Mouse (Mus musculus) myocyte (in vitro differentiated cells): Measurements from ENCODE around the gene Ano1. TPM values are rescaled to one million over a fixed set of nuclear protein-coding genes. Genes with fewer than 3 reads are reported as not detected.
A peak's percentile ranks its signal among the peaks of the same experiment; 100 is the strongest.

Experiments used
- H3K27me3 ChIP-seq: one replicate; pipeline ENCODE4 v1.6.1; 2011; ENCODE audit not compliant: control insufficient read depth, insufficient read depth, insufficient read length
- H3K36me3 ChIP-seq: one replicate; pipeline ENCODE4 v1.6.1; 2011; ENCODE audit not compliant: control insufficient read depth, insufficient read depth
- H3K4me2 ChIP-seq: one replicate; pipeline ENCODE4 v1.6.1; 2011; ENCODE audit warnings: low read depth, control low read depth
- H3K4me3 ChIP-seq: one replicate; pipeline ENCODE4 v1.5.1; 2011; ENCODE audit warnings: mild to moderate bottlenecking, control low read depth, moderate library complexity
- H3K79me2 ChIP-seq: one replicate; pipeline ENCODE4 v1.6.1; 2011; ENCODE audit not compliant: control insufficient read depth, insufficient read depth
- H3ac ChIP-seq: one replicate; pipeline ENCODE4 v1.6.1; 2011; ENCODE audit not compliant: control insufficient read depth, insufficient read length
- CEBPB ChIP-seq: IDR thresholded peaks from 2 replicates; pipeline ENCODE4 v1.6.1; 2011; ENCODE audit warnings: mild to moderate bottlenecking, moderate library complexity; ENCODE audit not compliant: poor library complexity, insufficient read depth, severe bottlenecking
- E2F4 ChIP-seq: IDR thresholded peaks from one replicate; pipeline ENCODE4 v1.6.1; 2011; ENCODE audit warnings: mild to moderate bottlenecking, control low read depth, moderate library complexity; ENCODE audit not compliant: insufficient read depth
- MAX ChIP-seq: IDR thresholded peaks from one replicate; pipeline ENCODE4 v1.6.1; 2011; ENCODE audit warnings: low read depth, mild to moderate bottlenecking, control low read depth
- MYOD1 ChIP-seq, 3 experiments: IDR thresholded peaks; one replicate each; pipeline ENCODE4 v1.6.1; 2011; ENCODE audit warnings: control low read depth in 2 of 3, low read depth in 2 of 3, mild to moderate bottlenecking in 2 of 3, moderate library complexity in 1 of 3; ENCODE audit not compliant: insufficient read length in 2 of 3, control insufficient read depth in 1 of 3
- MYOG ChIP-seq, 3 experiments: IDR thresholded peaks; one replicate each; pipeline ENCODE4 v1.6.1; 2011; ENCODE audit warnings: control low read depth in 2 of 3, low read depth in 2 of 3, mild to moderate bottlenecking in 2 of 3; ENCODE audit not compliant: insufficient read length in 2 of 3, control insufficient read depth in 1 of 3, insufficient read depth in 1 of 3
- POLR2A ChIP-seq: IDR thresholded peaks from one replicate; pipeline ENCODE4 v1.6.1; 2011; ENCODE audit warnings: low read depth, mild to moderate bottlenecking, control low read depth, moderate library complexity; ENCODE audit not compliant: insufficient read length
- POLR2AphosphoS2 ChIP-seq: IDR thresholded peaks from one replicate; pipeline ENCODE4 v1.6.1; 2011; ENCODE audit warnings: low read depth, control low read depth; ENCODE audit not compliant: insufficient read length
- REST ChIP-seq: IDR thresholded peaks from one replicate; pipeline ENCODE4 v1.6.1; 2011; ENCODE audit warnings: mild to moderate bottlenecking, control low read depth, moderate library complexity; ENCODE audit not compliant: insufficient read depth, insufficient read length
- SRF ChIP-seq: IDR thresholded peaks from one replicate; pipeline ENCODE4 v1.6.1; 2011; ENCODE audit warnings: low read depth; ENCODE audit not compliant: control insufficient read depth, insufficient read length
- TCF12 ChIP-seq: IDR thresholded peaks from one replicate; pipeline ENCODE4 v1.6.1; 2011; ENCODE audit warnings: mild to moderate bottlenecking, control low read depth; ENCODE audit not compliant: poor library complexity, insufficient read depth, severe bottlenecking
- TCF3 ChIP-seq: IDR thresholded peaks from one replicate; pipeline ENCODE4 v1.6.1; 2011; ENCODE audit warnings: low read depth, control low read depth; ENCODE audit not compliant: insufficient read length
- USF1 ChIP-seq: IDR thresholded peaks from one replicate; pipeline ENCODE4 v1.6.1; 2011; ENCODE audit warnings: low read depth, mild to moderate bottlenecking, control low read depth, moderate library complexity
- polyA plus RNA-seq: library from polyadenylated mRNA; unstranded; fragments of >200 nt; fragmentation: generic; extraction: Trizol; gene quantifications from one replicate; pipeline ENCODE4 v1.2.1, GENCODE M21; 2012; ENCODE audit warnings: missing spikeins

The Ano1 gene
- polyA plus RNA-seq, 1 experiment, result 2.2 TPM

- TF ChIP-seq MYOD1 (IDR thresholded peaks at IDR 0.05; ENCODE audit: control insufficient read depth in 1 of 3, insufficient read length in 2 of 3, low read depth in 2 of 3) (peak in 2 of 3 experiments; percentile 58 to 62), SRF (no peak), MYOG (IDR thresholded peaks at IDR 0.05; ENCODE audit: control insufficient read depth in 1 of 3, insufficient read depth in 1 of 3, insufficient read length in 2 of 3, low read depth in 2 of 3) (peak in 1 of 3 experiments; percentile 72), MAX (no peak)
- no peak overlapping the region for H3K4me3 ChIP-seq
- H3K27me3 ChIP-seq, result no peaks in the 10 kb centered on the region
- H3ac ChIP-seq, result no peak overlapping the region
- no peaks in the 10 kb centered on the region for H3K79me2 ChIP-seq
- no peak overlapping the region for H3K4me2 ChIP-seq
- H3K36me3 ChIP-seq, result no peaks in the 10 kb centered on the region
Measured at GRCm38 (mm10) chr7:144731182-144731896, 20.4 kb downstream of the Ano1 start.

DNA sequence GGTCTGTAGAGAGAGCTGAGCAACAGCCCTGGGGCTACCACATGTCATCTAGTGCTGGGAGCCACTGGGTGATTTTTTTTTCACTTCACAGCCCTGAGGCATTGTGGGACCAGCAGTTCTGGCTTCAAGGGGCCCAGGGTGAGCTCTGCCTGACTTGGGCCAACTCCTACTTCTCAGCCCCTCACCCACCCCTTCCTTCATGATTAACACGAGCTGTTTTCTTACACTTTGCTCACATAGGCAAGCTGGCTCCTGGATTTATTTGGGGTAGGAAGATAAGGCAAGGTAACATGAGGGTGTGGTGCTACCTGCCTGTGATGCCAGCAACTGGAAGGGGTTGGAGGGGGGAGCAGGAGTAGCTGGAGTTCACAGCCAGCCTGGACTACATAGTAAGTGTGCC is 27.5 kb downstream of the Ano1 start:
- no peak overlapping the region for H3K4me3 ChIP-seq
- TF ChIP-seq POLR2A, result no peak
- no peak for TF ChIP-seq REST
- no peak for TF ChIP-seq TCF3
- no peak for TF ChIP-seq POLR2AphosphoS2
- TF ChIP-seq SRF, result no peak
- no peak for TF ChIP-seq E2F4
- no peak for TF ChIP-seq MYOD1 (IDR thresholded peaks at IDR 0.05; ENCODE audit: control insufficient read depth in 1 of 3, insufficient read length in 2 of 3, low read depth in 2 of 3)
- no peak for TF ChIP-seq MYOG (IDR thresholded peaks at IDR 0.05; ENCODE audit: control insufficient read depth in 1 of 3, insufficient read depth in 1 of 3, insufficient read length in 2 of 3, low read depth in 2 of 3)
- TF ChIP-seq USF1, result no peak
- no peak for TF ChIP-seq TCF12
- no peaks in the 10 kb centered on the region for H3K36me3 ChIP-seq

DNA sequence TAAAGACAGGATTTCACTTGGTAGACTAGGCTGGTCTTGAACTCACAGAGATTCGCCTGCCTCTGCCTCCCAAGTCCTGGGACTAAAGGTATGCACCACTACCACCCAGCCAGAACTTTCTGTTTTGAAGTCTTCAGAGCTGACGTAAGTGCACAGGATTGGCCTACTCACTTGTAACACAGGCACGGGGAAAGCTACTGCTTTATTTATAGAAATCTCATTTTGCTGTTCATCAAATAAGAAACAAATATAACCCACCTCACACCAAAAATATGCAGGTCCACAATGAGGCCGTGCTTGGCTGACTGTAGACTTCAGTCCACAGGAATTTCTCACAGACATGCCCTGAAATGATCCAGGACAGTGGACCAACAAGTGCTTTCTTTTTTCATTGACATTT is 31.8 kb downstream of the Ano1 start:
- Histone ChIP-seq H3K4me3 (no peak overlapping the region), H3ac (no peak overlapping the region), H3K4me2 (no peak overlapping the region), H3K36me3 (no peaks in the 10 kb centered on the region), H3K27me3 (no peaks in the 10 kb centered on the region), H3K79me2 (no peaks in the 10 kb centered on the region)
- TF ChIP-seq REST (no peak), MAX (no peak), TCF12 (no peak), POLR2A (no peak), CEBPB (no peak), MYOG (IDR thresholded peaks at IDR 0.05; ENCODE audit: control insufficient read depth in 1 of 3, insufficient read depth in 1 of 3, insufficient read length in 2 of 3, low read depth in 2 of 3) (no peak), POLR2AphosphoS2 (no peak), USF1 (no peak)

More for the DNA sequence above, 27.5 kb downstream of the Ano1 start:
- H3K27me3 ChIP-seq, result no peaks in the 10 kb centered on the region
- no peak overlapping the region for H3ac ChIP-seq
- no peak overlapping the region for H3K4me2 ChIP-seq
- H3K79me2 ChIP-seq, result no peaks in the 10 kb centered on the region

DNA sequence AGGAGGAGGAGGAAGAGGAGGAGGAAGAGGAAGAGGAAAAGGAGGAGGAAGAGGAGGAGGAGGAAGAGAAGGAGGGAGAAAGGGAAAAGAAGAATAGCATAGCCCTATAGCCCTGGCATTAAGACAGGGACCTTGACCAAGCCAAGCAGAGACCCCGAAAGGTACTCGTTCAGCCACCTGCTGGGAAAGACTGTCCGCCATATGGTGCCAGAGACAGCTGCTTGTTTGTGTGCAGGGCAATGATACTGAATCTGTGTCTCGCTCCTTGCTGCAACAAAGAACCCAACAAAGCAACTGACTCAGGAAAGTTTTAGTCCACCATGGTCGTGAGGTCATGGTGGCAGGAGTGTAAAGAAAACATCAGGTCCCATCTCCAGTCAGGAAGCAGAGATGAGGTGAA is 34.0 kb downstream of the Ano1 start:
- H3K27me3 ChIP-seq, result no peaks in the 10 kb centered on the region
- H3K4me3 ChIP-seq, result no peak overlapping the region
- H3K36me3 ChIP-seq, result no peaks in the 10 kb centered on the region
- H3K4me2 ChIP-seq, result no peak overlapping the region
- H3ac ChIP-seq, result no peak overlapping the region
- peak in 1 of 3 experiments; percentile 45 for TF ChIP-seq MYOD1 (IDR thresholded peaks at IDR 0.05; ENCODE audit: control insufficient read depth in 1 of 3, insufficient read length in 2 of 3, low read depth in 2 of 3)
- no peak for TF ChIP-seq TCF12
- TF ChIP-seq REST, result no peak
- TF ChIP-seq CEBPB, result no peak
- no peak for TF ChIP-seq MYOG (IDR thresholded peaks at IDR 0.05; ENCODE audit: control insufficient read depth in 1 of 3, insufficient read depth in 1 of 3, insufficient read length in 2 of 3, low read depth in 2 of 3)
- no peaks in the 10 kb centered on the region for H3K79me2 ChIP-seq

GRCm38 (mm10) chr7:144697870-144698269 is 53.9 kb downstream of the Ano1 start:
- H3ac ChIP-seq, result no peak overlapping the region
- H3K4me2 ChIP-seq, result no peak overlapping the region
- no peak overlapping the region for H3K4me3 ChIP-seq
- H3K27me3 ChIP-seq, result no peaks in the 10 kb centered on the region
- no peaks in the 10 kb centered on the region for H3K79me2 ChIP-seq
- H3K36me3 ChIP-seq, result no peaks in the 10 kb centered on the region
- TF ChIP-seq POLR2AphosphoS2 (no peak), POLR2A (no peak), TCF3 (no peak), MYOD1 (IDR thresholded peaks at IDR 0.05; ENCODE audit: control insufficient read depth in 1 of 3, insufficient read length in 2 of 3, low read depth in 2 of 3) (no peak), SRF (no peak), E2F4 (no peak), CEBPB (no peak), MYOG (IDR thresholded peaks at IDR 0.05; ENCODE audit: control insufficient read depth in 1 of 3, insufficient read depth in 1 of 3, insufficient read length in 2 of 3, low read depth in 2 of 3) (no peak), REST (no peak), MAX (no peak), USF1 (no peak), TCF12 (no peak)
